Mouse (Mus musculus) megakaryocyte, embryonic 14.5 days (primary cell): ENCODE results near the gene Cyb5b. TPM values are rescaled to one million over a fixed set of nuclear protein-coding genes. Genes with fewer than 3 reads are reported as not detected.

Experiments used
- H3K27me3 ChIP-seq: replicated peaks from 2 replicates; pipeline ENCODE3; 2012; ENCODE audit warnings: inconsistent platforms
- H3K36me3 ChIP-seq: replicated peaks from 2 replicates; pipeline ENCODE3; 2012; ENCODE audit warnings: low read length, inconsistent platforms, mixed read lengths
- H3K4me1 ChIP-seq: 2 replicates; pipeline ENCODE4 v1.6.1; 2012; ENCODE audit warnings: inconsistent platforms
- H3K4me3 ChIP-seq: replicated peaks from 2 replicates; pipeline ENCODE3; 2012; ENCODE audit warnings: moderate library complexity, mild to moderate bottlenecking, inconsistent platforms
- H3K9me3 ChIP-seq: 2 replicates; pipeline ENCODE4 v1.6.1; 2012; ENCODE audit warnings: inconsistent platforms
- FLI1 ChIP-seq: IDR thresholded peaks from 2 replicates; pipeline ENCODE4 v1.6.1; 2012; ENCODE audit warnings: low read length, inconsistent platforms, mixed read lengths
- GATA1 ChIP-seq: IDR thresholded peaks from 3 replicates; pipeline ENCODE4 v1.6.1; 2012; ENCODE audit warnings: mixed read lengths, low read length, inconsistent platforms, borderline replicate concordance
- polyA plus RNA-seq: library from polyadenylated mRNA; stranded (reverse); fragments of >175 nt; gene quantifications from 2 replicates; pipeline ENCODE4 v1.2.3, GENCODE M21; 2012; ENCODE audit warnings: low replicate concordance; ENCODE audit not compliant: insufficient read depth

Cyb5b gene
- polyA plus RNA-seq, 1 experiment, result 13.0 TPM

GRCm38 (mm10) chr8:107164251-107164773 lies 13.9 kb downstream of the Cyb5b start:
- H3K27me3 ChIP-seq, result no peaks in the 10 kb centered on the region

DNA sequence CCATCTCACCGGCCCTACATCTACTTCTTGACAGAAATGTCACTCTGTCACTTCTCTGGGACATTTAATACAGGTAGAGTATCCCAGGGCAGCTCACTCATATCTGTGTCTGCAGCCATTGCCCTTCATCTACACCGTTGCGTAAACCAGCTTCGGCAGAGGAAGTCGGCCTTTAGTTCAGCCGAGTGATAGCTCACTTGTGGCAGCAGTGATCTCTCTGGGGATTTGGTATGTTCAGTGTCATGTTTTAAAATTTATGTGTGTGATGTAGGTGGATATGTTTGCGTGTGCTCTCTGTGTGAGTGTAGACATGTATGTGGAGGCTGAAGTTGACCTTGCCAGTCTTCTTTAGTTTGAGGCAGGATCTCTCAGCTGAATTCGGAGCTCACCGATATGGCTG lies 15.3 kb downstream of the Cyb5b start:
- H3K4me1 ChIP-seq, result peaks cover 32% of the 10 kb centered on the region
- TF ChIP-seq GATA1 (no peak), FLI1 (no peak)
- H3K27me3 ChIP-seq, result no peaks in the 10 kb centered on the region
- no peak overlapping the region for H3K4me3 ChIP-seq
- no peaks in the 10 kb centered on the region for H3K9me3 ChIP-seq
- H3K36me3 ChIP-seq, result peaks cover 85% of the 10 kb centered on the region

More at GRCm38 (mm10) chr8:107164251-107164773, 13.9 kb downstream of the Cyb5b start:
- TF ChIP-seq GATA1 (no peak), FLI1 (no peak)
- H3K9me3 ChIP-seq, result no peaks in the 10 kb centered on the region
- no peak overlapping the region for H3K4me3 ChIP-seq
- peaks cover 81% of the 10 kb centered on the region for H3K36me3 ChIP-seq
- peaks cover 40% of the 10 kb centered on the region for H3K4me1 ChIP-seq

DNA sequence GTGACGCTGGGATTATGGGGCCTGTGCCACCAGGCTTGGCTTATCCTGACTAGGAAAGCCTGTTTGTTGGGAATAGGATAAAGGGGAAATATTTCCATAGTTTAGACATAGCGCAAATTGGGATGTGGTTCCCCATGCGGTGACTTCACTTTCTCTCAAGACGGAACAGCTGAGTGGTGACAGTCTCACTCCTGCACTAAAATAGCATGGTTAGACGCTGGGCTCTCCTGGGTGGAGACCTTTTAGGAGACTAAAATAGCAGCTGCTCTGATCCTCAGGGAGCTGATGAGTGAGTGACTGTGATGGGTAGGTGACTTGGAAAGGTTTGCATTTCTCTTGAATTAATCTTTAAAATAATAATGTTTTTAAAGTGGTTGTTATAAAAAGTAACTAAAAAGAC lies 17.4 kb downstream of the Cyb5b start:
- peaks cover 85% of the 10 kb centered on the region for H3K36me3 ChIP-seq
- TF ChIP-seq FLI1, result no peak
- no peak for TF ChIP-seq GATA1
- H3K27me3 ChIP-seq, result no peaks in the 10 kb centered on the region
- no peak overlapping the region for H3K4me3 ChIP-seq
- peaks cover 27% of the 10 kb centered on the region for H3K4me1 ChIP-seq
- H3K9me3 ChIP-seq, result no peaks in the 10 kb centered on the region

- H3K4me1 ChIP-seq, result peaks cover 6% of the 10 kb centered on the region
- peaks cover 89% of the 10 kb centered on the region for H3K36me3 ChIP-seq
- TF ChIP-seq FLI1 (no peak), GATA1 (no peak)
Measured at GRCm38 (mm10) chr8:107172152-107172551, 21.7 kb downstream of the Cyb5b start.

DNA sequence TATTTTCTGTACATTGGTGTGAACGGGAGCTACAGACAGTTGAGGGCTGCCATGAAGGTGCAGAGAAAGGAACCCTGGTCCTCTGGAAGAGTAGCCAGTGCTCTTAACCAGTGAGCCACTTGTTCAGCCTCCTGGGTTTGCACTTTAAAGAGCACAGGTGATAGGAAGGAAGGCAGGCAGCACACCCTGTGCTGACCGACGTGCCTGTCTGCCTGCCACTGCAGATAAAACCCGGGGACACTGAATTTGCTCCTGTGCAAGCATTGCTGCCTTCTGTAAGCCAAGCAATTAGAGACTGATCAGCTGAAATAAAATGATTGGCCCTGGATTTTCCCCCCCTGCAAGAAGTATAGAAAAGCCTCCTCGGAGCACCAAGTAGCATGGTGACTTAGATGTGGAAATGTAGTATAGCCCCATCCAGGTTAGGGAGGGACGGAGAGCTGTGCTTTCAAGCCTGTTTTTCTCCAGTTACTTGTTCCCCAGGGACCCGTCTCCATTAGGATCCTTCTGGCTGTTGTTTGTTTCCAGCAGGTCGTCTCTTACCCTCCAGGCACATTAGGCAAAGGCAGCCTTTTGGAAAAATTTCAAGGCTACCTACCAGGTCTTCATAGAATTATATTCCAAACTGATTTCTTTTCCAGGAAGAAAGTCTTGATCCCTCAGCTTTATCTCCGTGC lies 22.7 kb downstream of the Cyb5b start:
- H3K36me3 ChIP-seq, result peaks cover 91% of the 10 kb centered on the region
- H3K4me3 ChIP-seq, result no peak overlapping the region
- H3K27me3 ChIP-seq, result no peaks in the 10 kb centered on the region
- TF ChIP-seq GATA1 (no peak), FLI1 (no peak)
- H3K9me3 ChIP-seq, result peaks cover 3% of the 10 kb centered on the region; the same call in 1 of the 2 replicates
- H3K4me1 ChIP-seq, result no peaks in the 10 kb centered on the region

More at GRCm38 (mm10) chr8:107172152-107172551, 21.7 kb downstream of the Cyb5b start:
- no peaks in the 10 kb centered on the region for H3K9me3 ChIP-seq
- H3K4me3 ChIP-seq, result no peak overlapping the region
- H3K27me3 ChIP-seq, result no peaks in the 10 kb centered on the region

DNA sequence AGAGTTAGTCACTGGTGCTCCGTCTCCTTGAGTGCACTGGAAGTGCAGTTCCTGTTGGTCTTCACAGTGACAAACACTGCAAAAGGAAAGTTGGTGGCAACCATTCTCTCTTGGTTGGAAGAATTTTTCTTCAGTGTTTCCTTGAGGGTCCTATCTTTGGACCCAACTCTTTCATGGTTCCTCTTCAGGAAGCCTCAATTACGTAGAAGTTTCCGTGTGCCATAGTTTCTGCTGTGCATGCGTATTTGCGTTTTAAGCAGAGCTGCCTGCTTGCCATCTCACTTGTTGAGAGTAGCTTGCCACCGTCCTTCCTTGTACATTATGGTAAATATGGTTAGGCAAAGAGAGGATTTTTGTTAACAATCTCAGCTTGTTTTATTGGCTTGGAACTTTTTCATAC lies 30.7 kb downstream of the Cyb5b start:
- no peaks in the 10 kb centered on the region for H3K27me3 ChIP-seq
- no peak for TF ChIP-seq GATA1
- TF ChIP-seq FLI1, result no peak
- peaks cover 8% of the 10 kb centered on the region; the same call in 1 of the 2 replicates for H3K9me3 ChIP-seq
- H3K36me3 ChIP-seq, result peaks cover 99% of the 10 kb centered on the region
- H3K4me3 ChIP-seq, result no peak overlapping the region
- no peaks in the 10 kb centered on the region; the same call in 1 of the 2 replicates for H3K4me1 ChIP-seq

- Histone ChIP-seq H3K27me3 (no peaks in the 10 kb centered on the region), H3K9me3 (no peaks in the 10 kb centered on the region), H3K4me1 (0 out of 2 replicates have a peak, but pooled peaks cover 3% of the 10 kb centered on the region), H3K36me3 (peaks cover 70% of the 10 kb centered on the region), H3K4me3 (no peak overlapping the region)
- TF ChIP-seq FLI1 (no peak), GATA1 (no peak)
Measured at GRCm38 (mm10) chr8:107184996-107185395, 34.6 kb downstream of the Cyb5b start.

DNA sequence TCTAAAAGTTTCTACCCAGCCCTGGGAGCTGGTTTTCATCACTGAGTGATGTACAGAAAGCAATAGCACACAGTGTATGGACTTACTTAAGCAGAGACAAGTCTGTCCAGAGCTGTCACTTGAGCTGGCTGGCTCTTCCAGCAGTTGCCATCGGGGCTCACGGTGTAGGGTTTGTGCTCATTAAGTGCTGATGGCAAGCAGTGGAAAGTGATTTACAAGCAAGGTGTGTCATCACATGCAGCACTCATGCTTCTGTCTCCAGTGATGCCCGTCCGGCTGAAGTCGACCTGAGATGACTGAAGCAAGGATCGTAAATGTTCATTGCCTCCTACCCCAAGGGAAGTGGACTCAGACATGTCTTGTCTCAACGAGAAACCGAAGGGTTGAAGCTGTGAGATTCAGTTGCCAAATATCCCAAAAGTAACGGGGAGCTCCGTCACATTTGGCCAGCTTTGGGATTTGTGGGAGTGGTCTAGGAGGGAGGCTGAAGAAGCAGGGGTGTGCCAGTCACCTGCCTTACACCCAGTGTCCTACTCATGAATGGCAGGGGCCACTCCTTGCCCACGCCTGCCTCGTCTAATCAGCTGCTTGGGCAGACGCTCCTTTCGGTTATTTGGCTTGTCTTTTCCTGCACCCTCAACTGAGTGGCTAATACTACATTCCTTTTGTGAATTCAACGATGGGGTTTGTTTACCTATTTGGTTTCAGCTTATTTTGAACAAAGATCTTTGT lies 36.4 kb downstream of the Cyb5b start:
- peaks cover 52% of the 10 kb centered on the region for H3K36me3 ChIP-seq
- no peak overlapping the region for H3K4me3 ChIP-seq
- H3K4me1 ChIP-seq, result 0 out of 2 replicates have a peak, but pooled peaks cover 3% of the 10 kb centered on the region
- H3K27me3 ChIP-seq, result no peaks in the 10 kb centered on the region
- TF ChIP-seq FLI1, result no peak
- no peak for TF ChIP-seq GATA1
- H3K9me3 ChIP-seq, result no peaks in the 10 kb centered on the region

DNA sequence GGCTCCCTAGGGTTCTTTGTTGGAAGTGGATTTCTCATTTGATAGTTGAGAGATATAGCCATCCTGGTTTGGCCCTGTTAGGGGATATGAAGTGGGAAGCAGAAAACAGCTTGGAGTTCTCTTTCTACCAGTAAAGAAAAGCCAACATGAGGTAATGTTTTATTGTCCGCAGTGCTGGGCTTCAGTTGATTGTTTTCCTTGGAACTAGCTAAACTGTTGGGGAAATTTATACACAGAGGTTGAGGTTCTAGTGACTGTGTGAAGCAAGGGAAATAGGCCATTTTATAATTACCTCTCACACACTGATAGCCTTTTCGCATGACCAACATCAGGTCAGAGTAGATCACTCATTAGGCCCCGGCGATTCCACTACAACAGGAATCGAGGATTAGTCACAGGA lies 37.2 kb downstream of the Cyb5b start:
- TF ChIP-seq FLI1 (no peak), GATA1 (no peak)

GRCm38 (mm10) chr8:107192631-107193030 lies 42.2 kb downstream of the Cyb5b start:
- Histone ChIP-seq H3K4me1 (no peaks in the 10 kb centered on the region), H3K4me3 (no peak overlapping the region), H3K36me3 (no peaks in the 10 kb centered on the region), H3K27me3 (no peaks in the 10 kb centered on the region), H3K9me3 (no peaks in the 10 kb centered on the region)
- no peak for TF ChIP-seq GATA1
- TF ChIP-seq FLI1, result no peak

More for the DNA sequence above, 37.2 kb downstream of the Cyb5b start:
- Histone ChIP-seq H3K9me3 (no peaks in the 10 kb centered on the region), H3K27me3 (no peaks in the 10 kb centered on the region), H3K4me1 (0 out of 2 replicates have a peak, but pooled peaks cover 3% of the 10 kb centered on the region), H3K4me3 (no peak overlapping the region), H3K36me3 (peaks cover 44% of the 10 kb centered on the region)
